Mouse (Mus musculus) heart, embryonic 14.5 days (tissue): ENCODE results near the gene Med24. TPM values are rescaled to one million over a fixed set of nuclear protein-coding genes. Genes with fewer than 3 reads are reported as not detected.
A peak's percentile ranks its signal among the peaks of the same experiment; 100 is the strongest.

Experiments used
- ATAC-seq: fragments of 200-750 bp; cut with Nextera tagmentation; 2 replicates; pipeline ENCODE4 v1.8.0; 2017; ENCODE audit warnings: low read depth, moderate TSS enrichment; ENCODE audit not compliant: insufficient number of reproducible peaks, insufficient read depth, low FRiP score
- H3K27ac ChIP-seq, 2 experiments: fragments of 200-500 bp in 1 of 2; fragments of 300-500 bp in 1 of 2; sonication (generic) in 1 of 2; replicated peaks in 1 of 2; 2 replicates each; pipeline ENCODE4 v1.5.1; 2012 to 2014; ENCODE audit warnings: low read depth in 2 of 2, low read length in 2 of 2, control low read depth in 1 of 2, mild to moderate bottlenecking in 1 of 2, mixed read lengths in 1 of 2; ENCODE audit not compliant: control insufficient read depth in 1 of 2, insufficient read depth in 1 of 2
- H3K27me3 ChIP-seq: fragments of 300-500 bp; sonication (generic); 2 replicates; pipeline ENCODE4 v1.6.1; 2014; ENCODE audit warnings: mild to moderate bottlenecking, low read length, control low read depth; ENCODE audit not compliant: control insufficient read depth, insufficient read depth
- H3K36me3 ChIP-seq: fragments of 300-500 bp; sonication (generic); 2 replicates; pipeline ENCODE4 v1.6.1; 2014; ENCODE audit warnings: mild to moderate bottlenecking, control low read depth, low read length, mixed read lengths; ENCODE audit not compliant: control insufficient read depth, insufficient read depth
- H3K4me1 ChIP-seq, 2 experiments: fragments of 200-500 bp in 1 of 2; fragments of 300-500 bp in 1 of 2; sonication (generic) in 1 of 2; 2 replicates each; pipeline ENCODE4 v1.6.1; 2012 to 2014; ENCODE audit warnings: low read length in 2 of 2, control low read depth in 1 of 2, mixed read lengths in 1 of 2; ENCODE audit not compliant: control insufficient read depth in 2 of 2, insufficient read depth in 2 of 2
- H3K4me2 ChIP-seq: fragments of 300-500 bp; sonication (generic); 2 replicates; pipeline ENCODE4 v1.6.1; 2014; ENCODE audit warnings: mild to moderate bottlenecking, low read length
- H3K4me3 ChIP-seq, 2 experiments: fragments of 200-500 bp in 1 of 2; fragments of 300-500 bp in 1 of 2; sonication (generic) in 1 of 2; 2 replicates each; pipeline ENCODE4 v1.5.1; 2012 to 2014; ENCODE audit warnings: low read length in 2 of 2, mild to moderate bottlenecking in 2 of 2, control low read depth in 1 of 2, low read depth in 1 of 2, moderate library complexity in 1 of 2; ENCODE audit not compliant: control insufficient read depth in 1 of 2, insufficient read depth in 1 of 2
- H3K9ac ChIP-seq: fragments of 300-500 bp; sonication (generic); 2 replicates; pipeline ENCODE4 v1.6.1; 2014; ENCODE audit warnings: mild to moderate bottlenecking, low read length
- H3K9me3 ChIP-seq: fragments of 300-500 bp; sonication (generic); 2 replicates; pipeline ENCODE4 v1.6.1; 2016; ENCODE audit warnings: low read length, control low read depth; ENCODE audit not compliant: control insufficient read depth
- WGBS: fragments of 180-500 bp; shearing (Covaris S2); extraction: QIAGEN DNeasy Blood & Tissue Kit; methylation state at CpG from one replicate; pipeline ENCODE4 v1.1.7; 2014; 5-methylcytosine and 5-hydroxymethylcytosine counted together
- polyA plus RNA-seq: library from polyadenylated mRNA; unstranded; fragments of >200 nt; fragmentation: Nextera tagmentation; extraction: Ambion mirVana; gene quantifications from 2 replicates; pipeline ENCODE4 v1.2.1, GENCODE M21; 2014

The Med24 gene
- polyA plus RNA-seq, 1 experiment from 2014 or later, result 28.5 TPM

GRCm38 (mm10) chr11:98748506-98749416 lies 19.5 kb upstream of the Med24 start:
- peaks cover 15% of the 10 kb centered on the region for H3K36me3 ChIP-seq
- peak overlapping the region; percentile 63 for H3K9ac ChIP-seq
- 22% methylated on average over 15 of the region's 15 CpGs for WGBS
- no peak for ATAC-seq
- H3K27ac ChIP-seq, result peak overlapping the region; percentile 8 to 90; a peak in 3 of 4 replicates
- H3K4me1 ChIP-seq, result peaks cover 82 to 99% of the 10 kb centered on the region in 2 experiments
- H3K9me3 ChIP-seq, result no peaks in the 10 kb centered on the region
- H3K4me2 ChIP-seq, result peak overlapping the region; percentile 60
- H3K27me3 ChIP-seq, result no peaks in the 10 kb centered on the region
- H3K4me3 ChIP-seq, result no peak overlapping the region

- Histone ChIP-seq H3K4me3 (no peak overlapping the region), H3K9ac (peak overlapping the region; percentile 63; the same call in 1 of the 2 replicates), H3K4me2 (peak overlapping the region; percentile 60), H3K36me3 (peaks cover 7% of the 10 kb centered on the region), H3K27me3 (no peaks in the 10 kb centered on the region), H3K9me3 (no peaks in the 10 kb centered on the region), H3K27ac (peak overlapping the region; percentile 70 to 90), H3K4me1 (peaks cover 83 to 98% of the 10 kb centered on the region in 2 experiments)
- ATAC-seq, result no peak
- WGBS, result 33% methylated on average over 6 of the region's 6 CpGs
These were observed 18.7 kb upstream of the Med24 start for GRCm38 (mm10) chr11:98747804-98748505.

DNA sequence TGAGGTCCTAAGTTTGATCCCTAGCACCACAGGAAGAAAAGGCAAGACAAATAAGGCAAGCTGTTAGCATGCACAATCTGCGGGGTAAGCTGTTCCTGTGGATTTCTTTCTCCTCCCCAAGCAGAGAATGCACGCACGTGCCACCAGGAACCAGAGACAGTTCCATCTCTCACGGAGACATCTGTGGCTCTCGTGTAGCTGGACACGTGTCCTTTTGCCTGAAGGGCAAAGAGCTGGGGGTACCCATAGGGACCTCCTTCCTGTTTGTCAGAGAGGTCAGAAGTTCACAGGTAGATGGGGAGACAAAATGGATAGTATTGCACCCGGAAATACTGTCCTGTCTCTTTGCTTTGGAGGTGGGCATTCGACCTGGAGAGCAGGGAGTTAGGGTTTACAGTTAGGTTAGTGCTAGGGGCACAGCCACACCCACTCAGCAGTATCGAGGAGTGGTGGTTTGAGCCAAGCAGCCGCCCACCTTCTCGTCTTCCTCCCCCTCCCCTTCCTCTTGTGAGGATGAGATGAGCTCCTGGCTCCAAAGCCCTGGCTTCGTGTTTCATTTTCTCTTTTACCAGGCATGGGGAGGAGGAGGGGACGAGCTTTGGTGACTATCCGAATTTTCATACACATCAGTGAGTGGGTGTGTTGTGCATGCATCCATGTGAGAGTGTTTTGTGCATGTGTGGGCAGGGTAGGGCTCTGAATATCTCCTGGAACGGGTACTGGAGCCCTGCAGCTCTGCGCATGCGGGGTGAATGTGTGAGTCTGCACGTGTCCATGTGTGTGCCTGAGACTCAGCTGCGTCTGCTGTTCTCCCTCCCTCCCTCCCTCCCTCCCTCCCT lies 17.8 kb upstream of the Med24 start:
- Histone ChIP-seq H3K9me3 (no peaks in the 10 kb centered on the region), H3K9ac (peak overlapping the region; percentile 65), H3K27ac (peak overlapping the region; percentile 56 to 84), H3K4me3 (peak overlapping the region in 1 of 2 experiments; percentile 16; a peak in 2 of 4 replicates), H3K4me1 (peaks cover 77 to 92% of the 10 kb centered on the region in 2 experiments), H3K27me3 (no peaks in the 10 kb centered on the region), H3K4me2 (peak overlapping the region; percentile 61), H3K36me3 (0 out of 2 replicates have a peak, but pooled peaks cover 3% of the 10 kb centered on the region)
- WGBS, result 6% methylated on average over 19 of the region's 19 CpGs
- ATAC-seq, result peak; percentile 68

DNA sequence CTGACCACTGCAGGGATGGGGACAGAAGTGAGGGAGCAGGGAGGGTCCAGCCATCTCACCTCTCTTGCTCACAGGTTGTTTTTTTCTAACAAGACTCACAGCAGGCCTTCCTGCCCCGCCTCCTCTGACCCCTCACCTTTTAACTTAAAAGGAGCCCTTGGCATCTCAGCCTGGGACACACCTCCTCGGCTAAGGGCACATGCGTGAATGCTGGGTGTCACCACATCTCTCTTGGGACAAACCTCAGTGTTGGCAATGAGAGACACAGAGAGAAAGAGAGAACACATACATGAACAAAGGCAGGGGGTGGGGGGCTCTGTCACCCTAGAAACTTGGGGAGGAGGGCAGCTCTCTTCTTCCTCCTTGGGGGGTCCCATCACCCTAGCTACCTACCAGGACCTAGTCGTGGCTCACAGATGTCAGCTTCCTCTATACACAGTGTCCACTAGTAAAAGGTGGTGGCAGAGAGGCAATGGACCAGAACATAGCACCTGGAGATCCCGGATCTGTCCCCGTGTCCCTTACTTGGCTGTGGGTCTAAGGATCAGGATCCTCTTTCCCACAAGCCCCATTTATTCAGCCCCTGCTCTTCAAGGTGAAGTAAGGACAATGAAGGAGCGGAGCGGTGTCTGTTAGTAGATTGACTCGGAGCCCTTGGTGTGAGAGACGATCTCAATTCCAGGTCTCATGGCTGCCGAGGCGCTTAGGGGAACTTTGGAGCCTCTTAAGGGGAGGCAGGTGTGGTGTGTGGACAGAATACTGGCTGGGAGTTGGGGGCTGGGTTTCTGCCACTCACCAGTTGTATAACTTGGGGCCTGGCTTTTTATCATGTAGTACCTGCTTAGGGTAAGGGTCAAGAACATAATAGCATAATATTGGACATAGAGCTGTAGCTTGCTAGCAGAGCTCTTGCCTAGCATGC lies 17.0 kb upstream of the Med24 start:
- Histone ChIP-seq H3K9ac (peak overlapping the region; percentile 65), H3K9me3 (no peaks in the 10 kb centered on the region), H3K4me3 (no peak overlapping the region), H3K4me2 (peak overlapping the region; percentile 61), H3K4me1 (peaks cover 70 to 84% of the 10 kb centered on the region in 2 experiments), H3K27me3 (no peaks in the 10 kb centered on the region), H3K36me3 (0 out of 2 replicates have a peak, but pooled peaks cover 3% of the 10 kb centered on the region), H3K27ac (peak overlapping the region; percentile 56 to 84)
- no peak for ATAC-seq
- WGBS, result 44% methylated on average over 12 of the region's 12 CpGs

DNA sequence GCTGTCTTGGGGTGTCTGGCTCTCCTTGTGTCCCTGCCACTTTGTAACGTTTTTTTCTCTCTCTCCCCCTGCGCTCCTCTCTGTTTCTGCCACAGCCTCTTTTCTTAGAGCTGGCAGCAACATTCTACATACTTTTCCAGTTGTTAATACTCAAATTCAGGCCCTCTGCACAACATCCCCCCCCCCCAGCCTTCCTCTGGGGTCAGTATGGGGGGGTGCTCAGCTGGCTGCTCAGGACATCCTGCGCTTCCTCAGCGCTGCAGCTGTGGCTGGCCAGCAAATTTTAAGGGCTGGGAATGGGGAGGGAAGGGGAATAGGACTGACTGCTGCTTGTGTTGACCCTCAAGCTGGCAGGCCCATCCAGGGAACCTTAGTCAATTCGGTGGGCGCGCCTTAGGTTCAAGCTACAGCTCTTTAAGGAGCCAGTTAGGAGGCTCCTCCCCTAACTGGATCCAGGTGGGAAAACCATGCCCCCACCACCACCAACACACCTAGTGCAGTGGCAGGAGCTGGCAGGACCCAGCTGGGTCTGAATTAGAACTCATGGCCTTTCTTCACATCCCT lies 15.3 kb upstream of the Med24 start:
- H3K4me3 ChIP-seq, result peak overlapping the region; percentile 23 to 93; a peak in 3 of 4 replicates
- no peaks in the 10 kb centered on the region for H3K27me3 ChIP-seq
- H3K9me3 ChIP-seq, result no peaks in the 10 kb centered on the region
- H3K9ac ChIP-seq, result peak overlapping the region; percentile 98
- ATAC-seq, result no peak
- H3K36me3 ChIP-seq, result 0 out of 2 replicates have a peak, but pooled peaks cover 3% of the 10 kb centered on the region
- WGBS, result 32% methylated on average over 7 of the region's 7 CpGs
- peak overlapping the region; percentile 28 to 98 for H3K27ac ChIP-seq
- H3K4me1 ChIP-seq, result peaks cover 60 to 78% of the 10 kb centered on the region in 2 experiments
- H3K4me2 ChIP-seq, result peak overlapping the region; percentile 73

- Histone ChIP-seq H3K4me2 (peak overlapping the region; percentile 73), H3K27me3 (no peaks in the 10 kb centered on the region), H3K36me3 (0 out of 2 replicates have a peak, but pooled peaks cover 3% of the 10 kb centered on the region), H3K27ac (peak overlapping the region; percentile 28 to 98), H3K9ac (peak overlapping the region; percentile 98), H3K9me3 (no peaks in the 10 kb centered on the region), H3K4me1 (peaks cover 54 to 76% of the 10 kb centered on the region in 2 experiments), H3K4me3 (peak overlapping the region; percentile 23 to 93)
- ATAC-seq, result no peak
- 4% methylated on average over 9 of the region's 9 CpGs for WGBS
These were observed 14.6 kb upstream of the Med24 start for GRCm38 (mm10) chr11:98743655-98744345.
